Mouse (Mus musculus) olfactory bulb, adult 2 months (tissue): Measurements from ENCODE around the gene Hist1h2ai.

Source experiments
- CTCF ChIP-seq: fragments of 200-500 bp; IDR thresholded peaks from 2 replicates; pipeline ENCODE4 v1.5.1; 2012; ENCODE audit warnings: low read depth, mild to moderate bottlenecking, low read length, moderate library complexity; ENCODE audit not compliant: insufficient read depth
- POLR2A ChIP-seq: fragments of 200-500 bp; IDR thresholded peaks from 2 replicates; pipeline ENCODE4 v1.6.1; 2012; ENCODE audit warnings: mild to moderate bottlenecking, low read depth, low read length, moderate library complexity; ENCODE audit not compliant: insufficient read depth

GRCm38 (mm10) chr13:21749387-21750158 is 33.4 kb downstream of the Hist1h2ai start:
- TF ChIP-seq CTCF (no peak), POLR2A (no peak)
